Mouse (Mus musculus): Measurements from ENCODE around the gene Zfp91. TPM values are rescaled to one million over a fixed set of nuclear protein-coding genes. Genes with fewer than 3 reads are reported as not detected.

Zfp91 gene
- polyA plus RNA-seq, 1 experiment, result 20.8 TPM

DNA sequence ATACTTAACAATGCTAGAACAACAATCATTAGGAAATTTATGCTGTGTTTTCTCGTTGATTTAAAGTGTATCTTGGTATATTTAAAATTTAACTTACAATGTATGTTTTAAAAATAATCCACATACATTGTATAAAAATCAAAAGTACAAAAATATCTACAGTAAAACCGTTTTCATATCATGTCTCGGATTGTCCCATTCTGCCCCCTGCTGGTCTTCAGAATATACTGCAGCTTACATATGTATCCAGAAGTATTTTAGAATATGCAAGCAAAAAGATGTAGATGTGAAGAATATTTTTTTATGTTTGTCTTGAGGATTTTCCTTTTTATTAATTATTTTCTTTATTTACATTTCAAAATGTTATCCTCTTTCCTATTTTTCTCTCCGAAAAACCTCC, 24.5 kb upstream of the Zfp91 start:
- peak; percentile 37 for DNase-seq

DNA sequence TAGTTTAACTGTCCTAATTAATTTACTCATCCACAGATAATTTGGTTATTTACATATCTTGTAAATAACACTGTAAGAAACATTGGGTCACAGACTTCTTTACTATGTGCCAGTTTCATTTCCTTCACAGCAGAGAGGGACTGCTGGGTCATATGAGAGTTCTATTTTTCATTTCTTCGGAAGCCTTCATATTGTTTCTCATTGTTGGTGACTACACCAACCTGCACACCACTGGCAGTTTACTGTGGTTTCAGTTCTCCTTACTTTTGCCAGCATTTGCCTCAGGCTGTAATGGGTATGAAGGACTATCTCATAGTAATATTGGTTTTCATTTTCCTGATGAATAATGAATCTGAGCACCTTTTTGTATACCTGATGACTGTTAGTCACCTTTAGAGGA, 22.6 kb upstream of the Zfp91 start:
- no peak overlapping the region for H3K4me3 ChIP-seq (ENCODE audit: control insufficient read depth, insufficient read depth, low read length)
- no peak for DNase-seq
- peaks cover 2% of the 10 kb centered on the region; the same call in 1 of the 2 replicates for H3K4me1 ChIP-seq (replicated peaks; ENCODE audit: control insufficient read depth, insufficient read depth, low read length)
- no peak overlapping the region for H3K27ac ChIP-seq (ENCODE audit: control insufficient read depth, insufficient read depth, low read length)
- H3K27me3 ChIP-seq (ENCODE audit: control insufficient read depth, insufficient read depth, low read length), result no peaks in the 10 kb centered on the region
- TF ChIP-seq CTCF (IDR thresholded peaks at IDR 0.05; ENCODE audit: borderline replicate concordance, control insufficient read depth, extremely low read depth, insufficient read depth, low read length, poor library complexity) (no peak), POLR2A (IDR thresholded peaks at IDR 0.05; ENCODE audit: control insufficient read depth, extremely low read depth, insufficient read depth, low read length, poor library complexity) (no peak)
- H3K36me3 ChIP-seq (ENCODE audit: control insufficient read depth, insufficient read depth, low read length), result no peaks in the 10 kb centered on the region; the same call in 1 of the 2 replicates
- 62% methylated on average over 1 of the region's 1 CpGs for WGBS

More for the DNA sequence above, 24.5 kb upstream of the Zfp91 start:
- Histone ChIP-seq H3K36me3 (ENCODE audit: control insufficient read depth, insufficient read depth, low read length) (no peaks in the 10 kb centered on the region; the same call in 1 of the 2 replicates), H3K27ac (ENCODE audit: control insufficient read depth, insufficient read depth, low read length) (no peak overlapping the region), H3K4me3 (ENCODE audit: control insufficient read depth, insufficient read depth, low read length) (no peak overlapping the region), H3K4me1 (replicated peaks; ENCODE audit: control insufficient read depth, insufficient read depth, low read length) (peaks cover 2% of the 10 kb centered on the region; the same call in 1 of the 2 replicates), H3K27me3 (ENCODE audit: control insufficient read depth, insufficient read depth, low read length) (no peaks in the 10 kb centered on the region)
- TF ChIP-seq CTCF (IDR thresholded peaks at IDR 0.05; ENCODE audit: borderline replicate concordance, control insufficient read depth, extremely low read depth, insufficient read depth, low read length, poor library complexity), result no peak
- TF ChIP-seq POLR2A (IDR thresholded peaks at IDR 0.05; ENCODE audit: control insufficient read depth, extremely low read depth, insufficient read depth, low read length, poor library complexity), result no peak
- whole genome bisulfite sequencing, result 33% methylated on average over 4 of the region's 4 CpGs

DNA sequence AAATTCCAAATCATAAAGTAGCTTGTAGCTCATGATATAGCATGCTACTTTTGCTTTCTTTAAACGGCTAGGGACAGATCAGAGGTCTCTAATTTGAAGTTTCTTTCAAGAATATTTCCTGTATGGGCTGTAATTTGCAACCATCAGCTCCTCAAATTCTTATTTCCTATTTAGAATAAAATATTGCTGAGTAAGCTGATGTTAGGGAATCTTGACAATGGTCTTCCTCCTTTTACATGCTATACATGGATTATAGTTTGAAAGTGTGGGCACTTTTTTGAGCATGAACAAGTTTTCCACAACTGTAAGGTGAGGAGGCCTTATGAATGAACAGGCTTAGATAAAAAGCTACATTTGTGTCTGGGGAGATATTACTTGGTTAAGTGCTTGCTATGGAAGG, 18.0 kb upstream of the Zfp91 start:
- no peak for DNase-seq
- TF ChIP-seq POLR2A (IDR thresholded peaks at IDR 0.05; ENCODE audit: control insufficient read depth, extremely low read depth, insufficient read depth, low read length, poor library complexity) (no peak), CTCF (IDR thresholded peaks at IDR 0.05; ENCODE audit: borderline replicate concordance, control insufficient read depth, extremely low read depth, insufficient read depth, low read length, poor library complexity) (no peak)
- 80% methylated on average over 1 of the region's 1 CpGs for WGBS
- Histone ChIP-seq H3K27ac (ENCODE audit: control insufficient read depth, insufficient read depth, low read length) (no peak overlapping the region), H3K4me1 (replicated peaks; ENCODE audit: control insufficient read depth, insufficient read depth, low read length) (peaks cover 2% of the 10 kb centered on the region; the same call in 1 of the 2 replicates), H3K4me3 (ENCODE audit: control insufficient read depth, insufficient read depth, low read length) (no peak overlapping the region), H3K36me3 (ENCODE audit: control insufficient read depth, insufficient read depth, low read length) (no peaks in the 10 kb centered on the region), H3K27me3 (ENCODE audit: control insufficient read depth, insufficient read depth, low read length) (no peaks in the 10 kb centered on the region)

DNA sequence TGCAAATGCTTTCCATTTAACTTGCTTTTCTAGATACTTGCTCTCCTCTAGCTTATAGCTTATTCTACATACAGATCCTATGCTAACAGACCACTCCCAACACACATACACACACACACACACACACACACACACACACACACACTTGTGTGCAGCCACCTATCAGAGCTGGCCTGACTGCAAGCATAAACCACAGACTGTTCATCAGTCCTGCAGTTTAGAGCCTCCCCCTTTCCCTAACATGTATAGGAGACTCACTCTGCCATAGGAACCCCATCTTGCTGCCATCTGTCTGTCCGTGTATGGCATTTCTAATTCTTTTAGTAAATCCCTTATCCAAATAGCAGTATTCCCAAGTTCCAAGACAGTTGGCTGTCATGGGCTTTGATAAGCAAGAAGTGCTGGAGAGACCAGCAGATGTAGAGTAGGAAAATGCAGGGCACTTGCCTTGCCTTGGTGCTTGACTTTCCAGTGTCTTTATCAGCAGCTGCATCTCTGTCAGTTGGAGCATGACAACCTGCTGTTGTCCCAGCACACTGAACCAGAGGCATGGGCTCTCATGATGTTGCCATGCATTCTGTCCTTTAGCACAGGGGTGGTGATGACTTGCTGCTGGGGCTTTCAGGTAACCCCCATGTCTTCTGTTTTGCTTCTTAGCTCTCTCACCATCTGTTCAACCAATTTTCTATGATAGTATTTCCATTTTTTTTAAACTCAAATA, 16.9 kb upstream of the Zfp91 start:
- H3K4me1 ChIP-seq (replicated peaks; ENCODE audit: control insufficient read depth, insufficient read depth, low read length), result peaks cover 5% of the 10 kb centered on the region
- H3K36me3 ChIP-seq (ENCODE audit: control insufficient read depth, insufficient read depth, low read length), result no peaks in the 10 kb centered on the region
- H3K4me3 ChIP-seq (ENCODE audit: control insufficient read depth, insufficient read depth, low read length), result no peak overlapping the region
- no peak for TF ChIP-seq POLR2A (IDR thresholded peaks at IDR 0.05; ENCODE audit: control insufficient read depth, extremely low read depth, insufficient read depth, low read length, poor library complexity)
- no peak for TF ChIP-seq CTCF (IDR thresholded peaks at IDR 0.05; ENCODE audit: borderline replicate concordance, control insufficient read depth, extremely low read depth, insufficient read depth, low read length, poor library complexity)
- no peak for DNase-seq
- no peak overlapping the region for H3K27ac ChIP-seq (ENCODE audit: control insufficient read depth, insufficient read depth, low read length)
- H3K27me3 ChIP-seq (ENCODE audit: control insufficient read depth, insufficient read depth, low read length), result no peaks in the 10 kb centered on the region
- WGBS, result 70% methylated on average over 1 of the region's 1 CpGs

DNA sequence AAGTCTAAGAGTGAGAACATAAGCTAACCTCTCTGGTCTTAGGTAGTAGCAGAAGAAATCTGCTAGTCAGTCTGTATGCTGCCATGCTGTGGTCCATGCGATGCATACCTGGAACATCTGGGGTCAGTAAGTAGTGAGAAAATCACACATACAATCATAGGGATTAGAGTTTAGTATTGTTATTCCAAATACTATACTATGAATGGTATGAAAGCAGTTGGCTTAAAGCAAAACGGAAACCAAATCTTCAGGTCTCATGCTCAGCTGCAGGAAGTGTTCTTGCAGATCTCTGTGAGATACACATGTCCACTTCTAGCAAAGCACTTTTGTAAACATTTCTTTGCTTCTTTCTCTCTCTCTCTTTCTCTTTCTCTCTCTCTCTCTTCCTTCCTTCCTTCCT, 10.3 kb upstream of the Zfp91 start:
- Histone ChIP-seq H3K36me3 (ENCODE audit: control insufficient read depth, insufficient read depth, low read length) (no peaks in the 10 kb centered on the region), H3K27me3 (ENCODE audit: control insufficient read depth, insufficient read depth, low read length) (no peaks in the 10 kb centered on the region), H3K4me1 (replicated peaks; ENCODE audit: control insufficient read depth, insufficient read depth, low read length) (peaks cover 2% of the 10 kb centered on the region), H3K4me3 (ENCODE audit: control insufficient read depth, insufficient read depth, low read length) (no peak overlapping the region), H3K27ac (ENCODE audit: control insufficient read depth, insufficient read depth, low read length) (no peak overlapping the region; the same call in 1 of the 2 replicates)
- TF ChIP-seq POLR2A (IDR thresholded peaks at IDR 0.05; ENCODE audit: control insufficient read depth, extremely low read depth, insufficient read depth, low read length, poor library complexity), result no peak
- no peak for TF ChIP-seq CTCF (IDR thresholded peaks at IDR 0.05; ENCODE audit: borderline replicate concordance, control insufficient read depth, extremely low read depth, insufficient read depth, low read length, poor library complexity)
- DNase-seq, result no peak
- WGBS, result 33% methylated on average over 2 of the region's 2 CpGs

DNA sequence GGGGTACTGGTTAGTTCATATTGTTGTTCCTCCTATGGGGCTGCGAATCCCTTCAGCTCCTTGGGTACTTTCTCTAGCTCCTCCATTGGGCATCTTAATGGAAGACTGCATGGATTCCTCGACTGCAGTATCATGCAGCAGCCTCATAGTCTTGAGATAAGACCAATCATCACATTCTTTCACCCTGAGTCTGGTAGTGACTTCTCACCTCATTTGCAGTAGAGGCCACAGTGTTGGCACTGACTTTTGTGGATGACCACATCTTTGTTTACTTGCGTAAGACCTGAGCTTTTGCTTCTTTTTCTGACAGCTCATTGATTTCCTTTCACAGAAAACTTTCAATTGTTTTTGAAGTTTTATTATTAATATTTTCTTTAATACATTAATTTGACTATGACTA, 9.8 kb upstream of the Zfp91 start:
- WGBS, result 93% methylated on average over 3 of the region's 3 CpGs
- no peak for TF ChIP-seq POLR2A (IDR thresholded peaks at IDR 0.05; ENCODE audit: control insufficient read depth, extremely low read depth, insufficient read depth, low read length, poor library complexity)
- no peak for TF ChIP-seq CTCF (IDR thresholded peaks at IDR 0.05; ENCODE audit: borderline replicate concordance, control insufficient read depth, extremely low read depth, insufficient read depth, low read length, poor library complexity)
- H3K4me1 ChIP-seq (replicated peaks; ENCODE audit: control insufficient read depth, insufficient read depth, low read length), result peaks cover 3% of the 10 kb centered on the region
- no peaks in the 10 kb centered on the region for H3K36me3 ChIP-seq (ENCODE audit: control insufficient read depth, insufficient read depth, low read length)
- no peaks in the 10 kb centered on the region for H3K27me3 ChIP-seq (ENCODE audit: control insufficient read depth, insufficient read depth, low read length)
- DNase-seq, result no peak
- no peak overlapping the region; the same call in 1 of the 2 replicates for H3K27ac ChIP-seq (ENCODE audit: control insufficient read depth, insufficient read depth, low read length)
- H3K4me3 ChIP-seq (ENCODE audit: control insufficient read depth, insufficient read depth, low read length), result no peak overlapping the region

Data from thymus, adult 2 months (tissue).